Mouse (Mus musculus) left cerebral cortex, postnatal 25 days (tissue): ENCODE data around the gene Arrdc2. TPM values are rescaled to one million over a fixed set of nuclear protein-coding genes. Genes with fewer than 3 reads are reported as not detected.

Experiments
- DNase-seq, 2 experiments: peaks; one replicate each; pipeline ENCODE4 v3.0.0; 2022; ENCODE audit warnings: low spot score in 2 of 2, mixed read lengths in 1 of 2
- intact Hi-C: fragments of 180-260 bp; cut with DNase I; formaldehyde crosslinking; loops from one replicate; pipeline ENCODE4 v1.15.1; 2025
- microRNA-seq, 2 experiments: library from miRNA; unstranded; fragments of <30 nt; microRNA quantifications; one replicate each; pipeline ENCODE4 v1.2.0; 2022
- total RNA-seq, 2 experiments: library from RNA; stranded (reverse); gene quantifications; 2 replicates each; pipeline ENCODE4 v1.2.3; 2021

Arrdc2 gene
- total RNA-seq, 2 experiments from 2014 or later, result 9.5 to 12.2 TPM

DNA sequence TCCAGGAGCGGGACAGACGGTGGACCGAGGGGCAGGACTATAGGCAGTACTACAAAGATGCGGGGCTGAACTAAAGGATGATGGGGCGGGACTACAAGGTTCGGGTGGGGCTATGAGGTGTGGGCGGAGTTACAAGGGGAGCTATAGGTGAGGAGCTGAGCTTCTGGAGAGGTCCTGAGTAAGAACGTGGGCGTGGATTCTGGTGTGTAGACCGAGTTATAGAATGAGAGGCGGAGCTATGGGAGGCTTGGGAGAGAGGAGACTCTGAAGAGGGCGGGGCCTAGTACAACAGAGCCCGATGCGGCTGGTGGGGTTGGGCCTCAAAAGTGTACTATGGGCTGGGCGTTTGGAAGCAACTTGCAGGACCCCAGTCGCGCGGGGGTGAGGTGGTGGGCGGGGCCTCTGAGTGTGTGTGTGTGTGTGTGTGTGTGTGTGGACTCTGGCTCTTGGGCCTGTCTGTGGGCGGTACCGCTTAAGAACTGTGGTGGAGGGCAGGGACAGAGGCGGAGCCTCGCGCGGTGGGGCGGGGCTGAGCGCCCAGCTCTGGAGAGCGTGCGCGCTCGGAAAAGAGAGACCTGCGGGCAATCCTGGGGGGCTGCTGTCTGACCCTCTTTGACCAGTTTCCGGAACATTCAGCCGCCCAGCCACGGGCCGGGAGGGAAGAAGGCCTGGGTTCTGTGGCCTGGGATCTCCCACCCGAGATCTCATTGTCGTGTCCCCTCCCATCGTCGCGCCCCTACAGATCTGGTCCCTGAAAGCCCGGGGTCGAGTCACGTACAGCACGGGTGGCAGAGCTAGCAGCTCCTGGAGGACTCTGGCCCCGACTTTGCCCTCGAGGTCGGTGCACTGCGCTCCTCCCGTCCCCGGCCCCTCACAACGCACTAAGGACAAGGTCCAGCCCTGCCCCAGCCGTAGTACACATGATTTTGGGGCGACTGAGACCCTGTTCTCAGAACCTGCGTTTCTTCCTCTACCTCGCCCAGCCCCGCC, 42.1 kb downstream of the Arrdc2 start:
- intact Hi-C loops, result loop anchor here (2.0 kb wide), 1 partner anchor 37 kb away; the partner anchor contains the start of gene Mpv17l2
- DNase-seq, result peak; percentile 87 to 95

DNA sequence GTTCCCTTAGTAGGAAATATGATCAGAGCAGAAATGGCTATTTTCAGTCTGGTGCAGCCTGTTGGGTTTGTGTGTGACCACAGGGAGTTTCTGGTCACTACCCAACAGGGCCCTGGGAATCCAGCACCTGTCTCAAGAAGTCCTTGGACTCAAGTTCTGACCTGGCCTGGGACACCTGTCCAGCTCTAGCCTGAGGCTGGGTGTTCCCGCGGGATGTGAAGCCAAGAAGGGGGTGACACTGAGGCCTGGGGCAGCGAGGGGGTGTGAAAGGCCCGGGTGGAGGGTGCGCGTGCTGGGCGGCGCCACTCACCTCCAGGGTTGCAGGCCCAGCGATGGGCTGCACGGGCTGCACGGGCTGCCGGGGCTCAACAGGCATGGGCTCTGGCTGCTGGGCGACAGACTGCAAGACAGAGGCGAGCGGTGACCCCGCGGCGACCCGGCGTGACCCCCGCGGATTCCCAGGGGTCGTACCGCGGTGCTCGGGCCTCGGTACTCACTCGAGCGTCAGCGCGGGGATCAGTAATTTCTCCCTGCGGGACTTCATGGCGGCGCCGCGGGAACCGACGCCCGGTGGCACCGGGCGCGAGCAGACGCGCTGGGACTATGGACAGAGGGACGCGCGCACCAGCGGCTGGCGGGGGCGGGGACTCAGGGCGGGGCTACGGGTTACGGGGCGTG, 43.0 kb downstream of the Arrdc2 start:
- no peak for DNase-seq
- intact Hi-C loops, result loop anchor here (2.0 kb wide), 1 partner anchor 36 kb away; the partner anchor contains the start of gene Mpv17l2

DNA sequence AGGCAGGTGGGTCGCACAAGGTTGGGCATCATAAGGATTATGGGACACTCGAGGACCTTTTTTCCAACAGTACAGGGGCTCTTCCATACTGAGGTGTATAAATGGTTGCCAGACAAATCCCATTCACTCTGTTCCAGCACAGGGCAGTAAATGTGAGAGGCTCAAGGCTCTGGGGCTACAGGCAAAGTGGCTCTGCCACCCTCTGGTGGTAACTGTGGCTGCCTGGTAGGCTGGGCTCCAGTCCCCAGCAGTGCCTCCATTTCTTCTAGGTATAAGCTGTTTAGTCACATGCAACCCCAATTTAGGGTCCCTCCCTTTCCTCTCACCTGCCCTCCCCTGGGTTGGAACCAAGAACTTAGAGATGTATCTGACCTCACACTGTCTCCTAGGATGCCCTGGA, 44.1 kb downstream of the Arrdc2 start:
- intact Hi-C loops, result no loop called here

DNA sequence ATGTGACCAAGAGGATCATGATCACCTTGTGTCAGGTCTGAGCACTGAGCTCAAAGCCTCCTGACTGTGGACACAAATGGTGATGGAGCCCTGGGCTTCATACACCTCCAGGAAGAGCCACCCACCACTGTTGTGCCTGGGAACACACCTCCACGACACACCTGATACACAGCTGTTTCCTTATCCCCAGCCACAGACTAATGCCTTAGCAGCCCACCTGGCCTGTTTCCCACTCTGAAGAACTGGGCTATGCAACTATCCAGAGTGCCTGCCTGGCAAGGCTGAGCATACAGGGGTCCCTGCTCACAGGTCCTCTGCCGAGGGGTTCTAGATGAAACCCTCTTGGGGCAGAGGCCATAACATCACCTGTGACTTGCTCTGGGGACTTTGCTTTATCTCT, 45.3 kb downstream of the Arrdc2 start:
- no peak for DNase-seq
- intact Hi-C loops, result no loop called here

More for the DNA sequence above, 44.1 kb downstream of the Arrdc2 start:
- no peak for DNase-seq

DNA sequence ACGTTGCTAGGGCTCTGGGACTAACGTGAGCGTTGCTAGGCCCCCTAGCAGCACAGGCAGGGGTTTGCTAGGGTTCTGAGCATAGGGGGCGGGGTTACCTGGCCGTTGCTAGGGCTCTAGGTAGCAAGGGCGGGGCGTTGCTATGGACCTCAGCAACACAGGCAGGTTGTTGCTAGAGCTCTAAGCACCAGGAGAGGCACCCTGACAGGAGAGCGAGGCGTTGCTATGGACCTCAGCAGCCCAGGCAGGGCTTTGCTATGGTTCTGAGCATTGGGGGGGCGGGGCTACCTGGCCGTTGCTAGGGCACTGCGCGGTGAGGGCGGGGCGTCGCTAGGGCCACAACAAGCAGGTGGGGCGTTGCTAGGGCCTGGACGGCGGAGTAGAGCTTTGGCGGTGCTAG, 46.8 kb downstream of the Arrdc2 start:
- no peak for DNase-seq
- intact Hi-C loops, result no loop called here

DNA sequence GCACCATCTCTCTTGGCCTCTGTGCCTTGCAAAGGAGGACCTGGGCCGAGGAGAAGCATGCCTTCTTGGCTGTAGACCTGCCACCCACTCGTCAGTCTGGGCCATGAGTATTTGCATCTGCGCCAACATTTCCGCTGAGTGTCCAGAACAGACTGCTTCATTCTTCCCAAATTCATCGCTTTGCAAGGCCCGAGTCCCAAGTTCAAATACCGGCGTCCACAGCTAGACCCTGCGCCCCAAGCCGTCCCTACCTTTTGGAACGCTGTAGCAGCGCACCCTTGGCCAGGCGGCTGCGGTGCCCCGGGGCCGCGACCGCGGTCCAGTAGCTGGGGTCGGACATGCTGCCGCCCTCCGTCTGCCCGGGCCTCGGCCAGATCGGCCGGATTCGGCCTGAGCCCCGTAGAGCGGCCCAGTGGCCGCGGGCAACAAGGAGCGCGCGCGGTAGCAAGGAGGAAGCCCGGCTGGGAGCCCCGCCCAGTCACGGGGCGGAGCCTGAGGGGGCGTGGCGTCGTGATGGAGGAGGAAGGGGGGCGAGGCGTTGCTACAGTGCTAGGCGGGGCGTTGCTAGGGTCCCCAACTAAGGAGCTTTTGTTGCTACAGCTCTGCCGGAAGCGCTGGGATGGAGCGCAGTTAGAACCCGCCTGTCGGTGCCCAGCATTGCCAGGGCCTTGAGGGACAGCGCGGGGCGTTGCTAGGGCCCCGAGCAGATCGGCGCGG, 47.4 kb downstream of the Arrdc2 start:
- intact Hi-C loops, result no loop called here
- peak; percentile 97 for DNase-seq

DNA sequence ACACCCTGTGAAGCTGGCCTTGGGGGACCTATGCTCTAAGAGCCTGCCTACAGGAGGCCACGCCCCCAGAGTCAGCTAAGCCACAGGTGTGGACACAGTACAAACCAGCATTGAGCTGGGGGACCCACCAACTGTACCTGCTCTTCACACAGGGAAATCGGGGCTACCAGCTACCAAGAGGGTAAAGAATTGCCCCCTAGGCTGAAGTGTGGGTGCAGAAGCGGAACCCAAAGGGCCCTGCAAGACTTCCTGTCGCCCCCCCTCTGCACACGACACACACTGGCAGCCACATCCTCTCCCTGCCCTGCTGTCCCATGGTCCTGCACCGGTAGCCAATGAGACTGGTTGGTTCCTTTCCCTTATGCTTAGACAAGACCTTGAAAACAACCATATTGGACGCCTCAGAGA, 48.2 kb downstream of the Arrdc2 start:
- DNase-seq, result no peak
- intact Hi-C loops, result no loop called here

DNA sequence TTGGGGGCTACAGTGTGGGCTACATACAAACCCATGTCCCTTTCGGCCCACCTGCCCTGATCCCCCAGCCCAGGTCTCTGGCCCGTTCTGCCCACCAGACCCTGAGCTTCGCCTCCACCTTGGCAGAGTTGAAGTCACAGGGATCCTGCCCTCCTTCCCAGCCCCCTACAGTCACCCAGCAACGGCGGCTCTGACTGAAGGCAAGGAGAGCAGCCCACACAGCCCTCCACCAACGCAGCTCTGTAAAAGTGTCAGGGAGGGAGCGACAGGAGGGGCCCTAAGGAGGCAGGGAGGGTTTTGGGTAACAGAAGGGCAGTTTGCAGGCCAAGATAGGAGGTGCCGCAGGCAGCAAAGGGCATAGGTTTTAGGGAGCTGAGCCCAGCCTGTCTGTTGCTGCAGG, 48.7 kb downstream of the Arrdc2 start:
- intact Hi-C loops, result no loop called here

DNA sequence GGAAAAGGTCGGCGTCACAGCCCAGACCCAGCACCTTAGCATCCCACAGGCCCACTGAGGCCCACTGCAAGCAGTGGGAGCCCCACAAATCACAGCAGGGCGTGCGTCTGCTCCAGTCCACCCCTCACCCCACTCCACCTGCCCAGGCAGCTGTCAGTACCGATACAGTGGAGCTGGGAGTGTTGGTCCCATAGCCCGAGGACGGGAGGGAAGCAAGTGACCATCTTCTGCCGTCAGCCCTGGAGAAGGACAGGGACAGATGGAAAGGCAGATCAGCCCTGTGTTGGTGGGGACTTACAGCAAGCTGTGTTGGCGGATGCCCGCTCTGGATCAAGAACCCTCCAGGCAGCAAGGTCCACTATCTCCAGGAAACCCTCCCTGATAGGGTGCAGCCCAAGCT, 50.5 kb downstream of the Arrdc2 start:
- intact Hi-C loops, result no loop called here
- DNase-seq, result no peak

More for the DNA sequence above, 48.7 kb downstream of the Arrdc2 start:
- peak in 1 of 2 experiments; percentile 70 for DNase-seq

DNA sequence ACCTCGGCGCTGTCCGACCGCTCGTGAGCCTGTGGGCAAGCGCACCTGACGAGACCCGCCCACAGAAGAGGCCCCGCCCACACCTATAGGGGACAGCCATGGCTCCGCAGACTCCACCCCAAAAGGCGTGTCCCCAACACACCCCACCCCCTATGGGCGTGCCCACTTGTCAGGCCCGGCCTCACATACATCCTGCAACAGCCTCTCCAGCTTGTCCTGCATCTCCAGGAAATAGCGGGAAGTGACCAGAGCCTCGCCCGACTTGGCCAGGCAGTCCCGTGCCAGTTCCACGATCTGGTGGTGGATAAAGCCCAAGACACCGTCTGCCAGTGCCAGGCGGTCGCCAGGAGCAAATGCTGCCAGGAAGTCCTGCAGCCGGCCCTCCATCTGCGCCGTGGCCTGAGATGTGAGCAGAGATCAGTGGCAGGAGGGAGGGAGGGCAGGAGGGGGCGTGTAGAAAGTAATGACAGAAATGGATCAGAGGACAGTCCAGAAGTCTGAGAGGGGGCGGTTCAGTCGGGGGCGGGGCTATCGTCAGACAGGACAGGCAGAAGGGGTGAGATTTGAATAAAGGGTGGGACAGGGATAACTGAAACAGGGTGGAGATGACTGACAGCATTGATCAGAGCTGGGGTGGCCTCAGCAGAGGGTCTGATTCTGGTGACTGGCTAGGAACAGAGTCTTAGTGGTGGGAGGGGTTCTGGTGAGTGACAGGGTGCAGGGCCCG, 51.4 kb downstream of the Arrdc2 start:
- DNase-seq, result no peak
- intact Hi-C loops, result no loop called here

DNA sequence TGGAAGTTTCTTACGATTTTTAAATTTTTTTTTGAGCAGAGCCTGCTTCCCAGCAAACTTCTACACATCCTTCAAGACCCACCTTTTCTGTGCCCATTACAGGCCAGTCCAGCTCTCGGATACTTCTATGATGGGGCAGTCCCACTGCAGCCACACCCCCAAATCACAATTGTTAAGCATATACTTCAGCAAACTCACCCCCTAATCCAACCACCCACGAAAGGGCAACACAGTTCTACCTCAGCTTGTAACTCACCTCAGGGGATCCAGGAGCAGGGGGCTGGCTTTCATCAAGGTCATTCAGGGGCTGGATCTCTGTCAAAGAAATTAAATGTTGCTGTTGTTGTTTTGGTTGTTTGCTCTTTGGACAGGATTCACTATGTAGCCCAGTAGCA, 52.5 kb downstream of the Arrdc2 start:
- intact Hi-C loops, result no loop called here
- no peak for DNase-seq

DNA sequence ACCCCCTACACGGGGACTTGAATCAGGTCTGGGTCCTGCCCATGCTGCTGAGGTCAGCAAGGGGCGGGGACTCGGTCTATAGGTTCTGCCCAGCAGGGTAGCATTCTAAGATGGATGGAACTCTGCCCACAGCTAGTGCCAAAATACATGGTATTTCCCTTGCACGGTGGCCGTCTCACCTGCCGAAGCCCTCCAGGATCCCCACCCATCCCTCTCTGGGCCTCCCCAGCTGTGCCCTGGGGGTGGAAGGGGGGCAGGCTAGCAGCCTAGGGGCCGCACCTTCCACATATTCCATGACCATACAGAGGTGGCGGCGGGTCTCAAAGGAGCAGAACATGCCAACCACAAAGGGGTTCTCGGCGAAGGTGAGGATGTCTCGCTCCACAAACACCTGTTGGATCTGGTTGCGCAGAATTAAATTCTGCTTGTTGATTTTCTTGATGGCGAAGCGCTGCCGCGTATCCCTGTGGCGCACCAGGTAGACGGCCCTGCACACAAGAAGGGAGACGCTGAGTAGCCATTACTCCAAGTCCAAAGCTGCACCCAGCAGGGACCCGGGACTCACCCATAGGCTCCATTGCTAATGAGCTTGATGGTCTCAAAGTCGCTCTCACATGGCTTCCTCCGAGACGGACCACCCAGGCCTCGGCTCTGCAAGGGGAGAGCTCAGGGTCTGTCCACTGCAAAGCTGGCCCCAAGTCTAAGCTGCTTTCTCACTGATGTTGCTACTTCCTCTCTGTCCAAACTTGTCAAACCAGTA, 53.0 kb downstream of the Arrdc2 start:
- intact Hi-C loops, result no loop called here

More for the DNA sequence above, 53.0 kb downstream of the Arrdc2 start:
- DNase-seq, result no peak

Small RNA genes within 50 kb of the gene (microRNA-seq; reads per million reads assigned to microRNA genes)
- 6.4 to 10.1 reads per million in 2 experiments for gene Mir7240

Other genes with a start within 250 kb of the Arrdc2 start
- 10 to 100 TPM; 51.9 to 52.1 TPM for gene Isyna1, start 245.3 kb downstream of the Arrdc2 start, total RNA-seq
- 100 to 1,000 TPM; 242 to 257 TPM for gene Ssbp4, start 230.8 kb downstream of the Arrdc2 start, total RNA-seq
- 1 to 10 TPM in 1 of 2 experiments, under 1 TPM in 1; 0.37 to 1.2 TPM for gene Lrrc25, start 223.6 kb downstream of the Arrdc2 start, total RNA-seq
- gene Gdf15, start 207.3 kb downstream of the Arrdc2 start, total RNA-seq, result not detected
- gene Pgpep1, start 179.3 kb downstream of the Arrdc2 start, total RNA-seq, result 10 to 100 TPM; 12.7 to 18.1 TPM
- 10 to 100 TPM; 62.9 to 63.5 TPM for gene Lsm4, start 166.5 kb downstream of the Arrdc2 start, total RNA-seq
- gene Jund, start 140.8 kb downstream of the Arrdc2 start, total RNA-seq, result 100 to 1,000 TPM; 209 to 225 TPM
- gene Iqcn, start 136.3 kb downstream of the Arrdc2 start, total RNA-seq, result under 1 TPM; 0.18 to 0.30 TPM
- not detected for gene Gm3336, start 121.2 kb downstream of the Arrdc2 start, total RNA-seq
- 1 to 10 TPM; 1.6 to 1.7 TPM for gene Pde4c, start 116.0 kb downstream of the Arrdc2 start, total RNA-seq
- gene Rab3a, start 85.0 kb downstream of the Arrdc2 start, total RNA-seq, result 100 to 1,000 TPM; 830 to 904 TPM
- 10 to 100 TPM; 34.5 to 43.2 TPM for gene Mpv17l2, start 78.8 kb downstream of the Arrdc2 start, total RNA-seq
- gene Pik3r2, start 63.0 kb downstream of the Arrdc2 start, total RNA-seq, result 100 to 1,000 TPM; 150 to 152 TPM
- gene Mast3, start 34.7 kb downstream of the Arrdc2 start, total RNA-seq, result 100 to 1,000 TPM; 298 to 350 TPM
- under 1 TPM; 0.80 to 0.83 TPM for gene Il12rb1, start 31.3 kb downstream of the Arrdc2 start, total RNA-seq
- gene Kcnn1, start 23.5 kb upstream of the Arrdc2 start, total RNA-seq, result 10 to 100 TPM; 19.1 to 20.9 TPM
- 10 to 100 TPM; 88.0 to 95.9 TPM for gene Ccdc124, start 34.2 kb upstream of the Arrdc2 start, total RNA-seq
- 10 to 100 TPM in 1 of 2 experiments, 1 to 10 TPM in 1; 8.2 to 10.9 TPM for gene Slc5a5, start 53.0 kb upstream of the Arrdc2 start, total RNA-seq
- 100 to 1,000 TPM; 550 to 570 TPM for gene Rpl18a, start 57.7 kb upstream of the Arrdc2 start, total RNA-seq
- 10 to 100 TPM; 71.2 to 80.7 TPM for gene Map1s, start 66.2 kb upstream of the Arrdc2 start, total RNA-seq